Mouse (Mus musculus): Measurements from ENCODE around the gene 5730409E04Rik.

The 5730409E04Rik gene

GRCm38 (mm10) chr4:126636330-126636729, 26.7 kb downstream of the 5730409E04Rik start:
- in situ Hi-C loops (cut with MboI, MseI): no loop called here

DNA sequence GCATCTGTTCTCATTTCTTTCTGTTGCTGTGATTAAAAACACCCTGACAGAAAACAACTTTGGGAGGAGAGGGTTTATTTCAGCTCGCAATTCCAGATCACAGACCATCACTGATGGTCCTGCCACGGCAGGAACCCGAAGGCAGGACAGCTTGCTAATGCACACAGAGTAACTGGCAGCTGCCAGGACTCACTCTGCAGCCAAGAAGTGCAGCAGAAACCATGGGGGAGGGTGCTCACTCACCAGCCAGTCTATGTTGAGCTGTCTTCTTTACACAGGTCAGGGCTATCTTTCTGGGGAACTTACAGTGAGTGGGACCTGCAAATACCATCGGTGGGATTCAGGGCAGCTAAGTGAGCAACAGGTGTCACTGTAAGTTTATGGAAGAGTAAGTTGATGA, 27.8 kb downstream of the 5730409E04Rik start:
- in situ Hi-C loops (cut with MboI, MseI): no loop called here

DNA sequence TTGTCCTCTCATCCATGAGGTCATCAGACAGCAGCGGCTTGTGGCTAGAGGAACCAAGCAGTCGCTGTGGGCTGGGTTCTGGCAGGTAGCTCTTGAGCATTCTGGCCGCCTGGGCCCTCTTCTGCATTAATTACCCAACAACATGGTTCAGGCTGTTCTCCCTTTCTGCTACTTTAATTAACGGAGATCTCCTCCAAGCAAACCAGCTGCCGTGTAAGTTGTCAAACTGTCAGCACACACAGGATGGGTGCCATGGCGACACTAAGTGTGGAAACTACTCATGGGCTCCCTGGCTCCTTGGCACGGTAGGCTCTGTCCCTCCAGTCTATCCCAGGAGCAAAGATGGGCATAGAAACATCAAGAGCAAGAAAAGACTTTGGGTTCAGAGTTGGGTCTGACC, 29.7 kb downstream of the 5730409E04Rik start:
- in situ Hi-C loops (cut with MboI, MseI): no loop called here

GRCm38 (mm10) chr4:126641901-126642300, 32.3 kb downstream of the 5730409E04Rik start:
- in situ Hi-C loops (cut with MboI, MseI): no loop called here

- in situ Hi-C loops (cut with MboI, MseI): no loop called here
Measured at GRCm38 (mm10) chr4:126643815-126644214, 34.2 kb downstream of the 5730409E04Rik start.

- in situ Hi-C loops (cut with MboI, MseI): no loop called here
Measured at GRCm38 (mm10) chr4:126644333-126644963, 34.8 kb downstream of the 5730409E04Rik start.

- in situ Hi-C loops (cut with MboI, MseI): no loop called here
Measured at GRCm38 (mm10) chr4:126647996-126648910, 38.6 kb downstream of the 5730409E04Rik start.

- in situ Hi-C loops (cut with MboI, MseI): no loop called here
Measured at GRCm38 (mm10) chr4:126653148-126653547, 43.5 kb downstream of the 5730409E04Rik start.

- in situ Hi-C loops (cut with MboI, MseI): no loop called here
Measured at GRCm38 (mm10) chr4:126655356-126655755, 45.7 kb downstream of the 5730409E04Rik start.

DNA sequence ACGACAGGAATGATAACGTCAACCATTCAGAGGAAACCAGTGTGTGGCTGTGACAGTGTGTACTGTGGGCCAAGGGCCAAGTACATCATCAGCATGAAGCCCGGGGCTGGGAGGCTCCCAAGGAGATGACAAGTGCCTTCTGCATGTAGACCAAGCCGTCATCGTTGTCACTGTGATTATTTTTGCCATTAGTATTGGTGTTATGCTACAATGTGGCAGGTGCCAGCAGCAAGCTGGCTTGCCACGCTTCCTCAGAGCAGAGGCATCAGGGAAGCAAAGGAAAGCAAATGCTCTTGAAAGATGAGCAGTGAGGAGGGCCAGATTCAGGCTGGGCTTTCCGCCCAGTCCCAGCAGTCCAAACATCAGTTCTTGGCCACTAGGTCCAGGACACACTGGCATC, 51.6 kb downstream of the 5730409E04Rik start:
- in situ Hi-C loops (cut with MboI, MseI): loop anchor here (5.0 kb wide), 1 partner anchor 39 kb away; no protein-coding TSS in a partner anchor
